In the genomic region with DNA sequence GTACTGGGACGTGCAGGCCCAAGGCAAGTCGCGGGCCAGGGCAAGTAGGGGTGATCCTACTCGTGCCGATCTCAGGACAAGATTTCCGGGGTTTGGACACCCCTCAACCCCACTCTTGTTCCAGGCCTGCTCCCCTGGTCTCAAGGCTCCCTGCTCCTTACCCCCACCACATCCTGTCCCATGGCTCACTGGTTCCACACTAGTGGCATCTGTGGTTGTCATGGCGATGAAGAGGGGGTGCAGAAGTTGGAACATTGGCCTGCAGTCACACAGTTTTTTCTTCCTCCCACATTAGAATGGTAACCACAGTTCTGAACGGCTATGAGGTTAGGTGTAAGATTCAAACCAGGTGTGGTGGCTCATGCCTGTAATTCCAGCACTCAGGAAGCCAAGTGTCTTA, we compare ENCODE assay signal across 21 mouse cellular contexts. TPM values are rescaled to one million over a fixed set of nuclear protein-coding genes. Genes with fewer than 3 reads are reported as not detected.
DNase-seq lines count a peak whose midpoint lies in the region; ATAC-seq and TF ChIP-seq lines count a peak whose summit lies in the region.
"Had no signal": no experiment of that assay in that cellular context is flagged by ENCODE, and none has a peak within 500 bp of the region (broad histone marks: within the 10 kb centered on the region; RNA-seq: fewer than 3 reads in every experiment).

No protein-coding gene starts in this region.

- WGBS in intestine, embryonic 15.5 days: 75% methylated on average over 8 of the region's 8 CpGs
- 76% methylated on average over 8 of the region's 8 CpGs for WGBS in intestine, embryonic 16.5 days
- 44% methylated on average over 8 of the region's 8 CpGs for WGBS in thymus, adult 2 months

- no peaks in the 10 kb centered on the region for H3K36me3 ChIP-seq in intestine, embryonic 15.5 days
- H3K36me3 ChIP-seq in intestine, embryonic 16.5 days (ENCODE audit: control insufficient read depth, insufficient read depth, low read length): no peaks in the 10 kb centered on the region
- no peaks in the 10 kb centered on the region for H3K36me3 ChIP-seq in thymus, adult 2 months (ENCODE audit: control insufficient read depth, insufficient read depth, low read length)
- H3K36me3 ChIP-seq: hindbrain, embryonic 10.5 days; limb, embryonic 15.5 days; midbrain, embryonic 12.5 days had no signal

- H3K9me3 ChIP-seq in intestine, embryonic 15.5 days: no peaks in the 10 kb centered on the region
- H3K9me3 ChIP-seq in intestine, embryonic 16.5 days (ENCODE audit: control insufficient read depth, low read length): no peaks in the 10 kb centered on the region
- H3K9me3 ChIP-seq: hindbrain, embryonic 10.5 days; limb, embryonic 15.5 days; midbrain, embryonic 12.5 days had no signal

- H3K27ac ChIP-seq in intestine, embryonic 15.5 days: no peak overlapping the region
- no peak overlapping the region for H3K27ac ChIP-seq in intestine, embryonic 16.5 days (ENCODE audit: low read length)
- H3K27ac ChIP-seq in thymus, adult 2 months (ENCODE audit: control insufficient read depth, insufficient read depth, low read length): no peak overlapping the region
- H3K27ac ChIP-seq in layer of hippocampus, adult 2 months: no peak overlapping the region
- H3K27ac ChIP-seq: hindbrain, embryonic 10.5 days; limb, embryonic 15.5 days; liver, embryonic 14.5 days; midbrain, embryonic 12.5 days; stomach, postnatal 0 days had no signal

- no peaks in the 10 kb centered on the region for H3K27me3 ChIP-seq in intestine, embryonic 15.5 days (replicated peaks)
- no peaks in the 10 kb centered on the region for H3K27me3 ChIP-seq in intestine, embryonic 16.5 days (replicated peaks; ENCODE audit: control insufficient read depth, insufficient read depth, low read length)
- H3K27me3 ChIP-seq in thymus, adult 2 months (ENCODE audit: control insufficient read depth, insufficient read depth, low read length): no peaks in the 10 kb centered on the region
- H3K27me3 ChIP-seq: limb, embryonic 15.5 days had no signal

- H3K4me2 ChIP-seq in intestine, embryonic 15.5 days (replicated peaks): no peak overlapping the region
- no peak overlapping the region for H3K4me2 ChIP-seq in intestine, embryonic 16.5 days (ENCODE audit: low read depth, low read length)
- H3K4me2 ChIP-seq: limb, embryonic 15.5 days; lung, embryonic 14.5 days; midbrain, embryonic 12.5 days had no signal

- no peak overlapping the region for H3K9ac ChIP-seq in intestine, embryonic 15.5 days
- H3K9ac ChIP-seq in intestine, embryonic 16.5 days (ENCODE audit: low read depth, low read length): no peak overlapping the region
- H3K9ac ChIP-seq: forebrain, postnatal 0 days; limb, embryonic 15.5 days; liver, embryonic 14.5 days; lung, embryonic 14.5 days; midbrain, embryonic 12.5 days had no signal

- no peak for TF ChIP-seq CTCF in thymus, adult 2 months (IDR thresholded peaks at IDR 0.05; ENCODE audit: borderline replicate concordance, control insufficient read depth, extremely low read depth, insufficient read depth, low read length, poor library complexity)
- no peak for TF ChIP-seq CTCF in layer of hippocampus, adult 2 months (conservative IDR thresholded peaks at IDR 0.05)

- TF ChIP-seq POLR2A in thymus, adult 2 months (IDR thresholded peaks at IDR 0.05; ENCODE audit: control insufficient read depth, extremely low read depth, insufficient read depth, low read length, poor library complexity): no peak

- no peaks in the 10 kb centered on the region for H3K4me1 ChIP-seq in intestine, embryonic 15.5 days (replicated peaks)
- H3K4me1 ChIP-seq in intestine, embryonic 16.5 days (ENCODE audit: control insufficient read depth, insufficient read depth, low read length): no peaks in the 10 kb centered on the region
- peaks cover 10% of the 10 kb centered on the region for H3K4me1 ChIP-seq in thymus, adult 2 months (replicated peaks; ENCODE audit: control insufficient read depth, insufficient read depth, low read length)
- H3K4me1 ChIP-seq: limb, embryonic 15.5 days; midbrain, embryonic 12.5 days had no signal

- ATAC-seq in intestine, embryonic 15.5 days: 0 out of 2 replicates have a peak, but pooled peaks have one; percentile 27
- ATAC-seq in intestine, embryonic 16.5 days: no peak
- peak; percentile 36 for ATAC-seq in activated CD4-positive, CD25-positive, alpha-beta regulatory T cell, adult 4 months
- ATAC-seq: forebrain, postnatal 0 days; hindbrain, embryonic 16.5 days had no signal

- peak; percentile 64 for DNase-seq in thymus, postnatal 14 days
- DNase-seq in thymus, adult 2 months: no peak
- no peak for DNase-seq in urinary bladder, postnatal 14 days (ENCODE audit: low spot score)
- DNase-seq in layer of hippocampus, adult 2 months (ENCODE audit: low spot score in 2 of 2): no peak
- DNase-seq: adrenal gland, adult 8-10 months; cerebellum, adult 2 months; cerebellum, postnatal 36 days; forebrain, postnatal 0 days; gastrocnemius, postnatal 36 days; kidney, adult 2 months; left cerebral cortex, postnatal 4 days; lung, embryonic 14.5 days had no signal

- no peak overlapping the region for H3K4me3 ChIP-seq in intestine, embryonic 15.5 days (replicated peaks)
- H3K4me3 ChIP-seq in intestine, embryonic 16.5 days (ENCODE audit: low read length): no peak overlapping the region
- H3K4me3 ChIP-seq in thymus, adult 2 months (ENCODE audit: control insufficient read depth, insufficient read depth, low read length): no peak overlapping the region
- no peak overlapping the region for H3K4me3 ChIP-seq in layer of hippocampus, adult 2 months
- H3K4me3 ChIP-seq: hindbrain, embryonic 10.5 days; limb, embryonic 15.5 days; midbrain, embryonic 12.5 days had no signal

RNA-seq across cellular contexts. Expression of gene Tnfrsf9, which starts 6.8 kb away (rescaled TPM):
- 1.5 and 1.7 TPM in 2 replicates for polyA plus RNA-seq in intestine, embryonic 15.5 days (2015; fragmentation: Nextera tagmentation; extraction: Ambion mirVana)
- 2.4 and 2.5 TPM in 2 replicates for polyA plus RNA-seq in intestine, embryonic 16.5 days (2015; fragmentation: Nextera tagmentation; extraction: Ambion mirVana)
- polyA plus RNA-seq in thymus, adult 2 months (2012; rRNA removed): 13.4 and 13.5 TPM in 2 replicates
- 100 to 1,000 TPM; 103 to 140 TPM for polyA plus RNA-seq in activated CD4-positive, CD25-positive, alpha-beta regulatory T cell, adult 4 months (2017; shearing (Covaris generic))
- total RNA-seq in layer of hippocampus, adult 2 months (2021): under 1 TPM; 0.39 to 0.41 TPM

RNA-seq across cellular contexts. Expression of gene Park7, which starts 7.0 kb away (rescaled TPM):
- 410 and 432 TPM in 2 replicates for polyA plus RNA-seq in intestine, embryonic 15.5 days (2015; fragmentation: Nextera tagmentation; extraction: Ambion mirVana)
- polyA plus RNA-seq in intestine, embryonic 16.5 days (2015; fragmentation: Nextera tagmentation; extraction: Ambion mirVana): 390 and 416 TPM in 2 replicates
- 128 and 138 TPM in 2 replicates for polyA plus RNA-seq in thymus, adult 2 months (2012; rRNA removed)
- polyA plus RNA-seq in activated CD4-positive, CD25-positive, alpha-beta regulatory T cell, adult 4 months (2017; shearing (Covaris generic)): 100 to 1,000 TPM; 449 to 481 TPM
- total RNA-seq in layer of hippocampus, adult 2 months (2021): 100 to 1,000 TPM; 250 to 252 TPM
